25 mouse cellular contexts compared by ENCODE assay signal in the genomic region with DNA sequence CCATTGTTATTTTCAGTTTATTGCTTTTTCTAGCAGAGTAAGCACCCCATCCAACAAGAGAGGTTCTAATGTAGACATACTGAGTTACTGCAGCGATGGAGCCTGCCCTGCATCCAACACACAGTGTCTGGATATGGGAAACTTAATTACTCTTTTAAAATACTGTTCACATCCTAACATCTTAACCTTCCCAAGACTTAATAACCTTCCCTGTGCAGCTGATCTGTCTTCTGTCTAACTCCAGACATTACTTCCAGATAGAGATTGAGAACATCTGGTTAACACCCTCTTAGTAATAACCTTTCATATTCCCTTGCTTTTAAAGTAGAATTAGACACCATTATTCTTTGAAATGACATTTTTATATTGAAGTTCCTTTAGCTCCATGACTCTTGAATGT.
DNase-seq lines count a peak whose midpoint lies in the region; ATAC-seq and TF ChIP-seq lines count a peak whose summit lies in the region.
"Had no signal": no experiment of that assay in that cellular context is flagged by ENCODE, and none has a peak within 500 bp of the region (broad histone marks: within the 10 kb centered on the region; RNA-seq: fewer than 3 reads in every experiment).

No protein-coding gene starts in this region.

- WGBS in embryonic facial prominence, embryonic 11.5 days: 83% methylated on average over 1 of the region's 1 CpGs
- WGBS in embryonic facial prominence, embryonic 10.5 days: 86% methylated on average over 1 of the region's 1 CpGs
- 48% methylated on average over 1 of the region's 1 CpGs for WGBS in kidney, embryonic 16.5 days
- WGBS in forebrain, postnatal 0 days: 94% methylated on average over 1 of the region's 1 CpGs

- H3K4me2 ChIP-seq in embryonic facial prominence, embryonic 11.5 days (ENCODE audit: low read depth, low read length): no peak overlapping the region
- H3K4me2 ChIP-seq in kidney, embryonic 16.5 days (replicated peaks; ENCODE audit: low read depth, low read length): no peak overlapping the region
- no peak overlapping the region for H3K4me2 ChIP-seq in forebrain, postnatal 0 days (ENCODE audit: low read depth)
- H3K4me2 ChIP-seq: embryonic facial prominence, embryonic 13.5 days; forebrain, embryonic 12.5 days; forebrain, embryonic 15.5 days; heart, embryonic 13.5 days; hindbrain, embryonic 14.5 days had no signal

- H3K27ac ChIP-seq in embryonic facial prominence, embryonic 11.5 days (replicated peaks; ENCODE audit: low read depth, low read length): no peak overlapping the region
- no peak overlapping the region for H3K27ac ChIP-seq in embryonic facial prominence, embryonic 10.5 days (replicated peaks)
- H3K27ac ChIP-seq in kidney, embryonic 16.5 days (ENCODE audit: low read length): no peak overlapping the region
- no peak overlapping the region for H3K27ac ChIP-seq in forebrain, postnatal 0 days (ENCODE audit: low read depth, low read length)
- H3K27ac ChIP-seq: embryonic facial prominence, embryonic 13.5 days; forebrain, embryonic 12.5 days; forebrain, embryonic 15.5 days; heart, adult 2 months; heart, embryonic 10.5 days; heart, embryonic 13.5 days; hindbrain, embryonic 14.5 days; hindbrain, postnatal 0 days had no signal

- DNase-seq in embryonic facial prominence, embryonic 11.5 days (ENCODE audit: low spot score): peak; percentile 29
- DNase-seq in embryonic facial prominence, embryonic 10.5 days (ENCODE audit: low spot score): no peak
- DNase-seq in kidney, adult 11 months: no peak
- DNase-seq in MN1 (ENCODE audit: low spot score): peak; percentile 37
- no peak for DNase-seq in forebrain, postnatal 0 days
- DNase-seq: adrenal gland, postnatal 10 days; adrenal gland, postnatal 36 days; cerebellum, adult 18-20 months; cerebellum, adult 9-10 months; cerebellum, postnatal 14 days; gastrocnemius, postnatal 10 days; gastrocnemius, postnatal 36 days; heart, adult 2 months; heart, postnatal 14 days; heart, postnatal 4 days had no signal

- H3K9me3 ChIP-seq in embryonic facial prominence, embryonic 11.5 days (replicated peaks; ENCODE audit: control insufficient read depth, low read length): no peaks in the 10 kb centered on the region
- no peaks in the 10 kb centered on the region for H3K9me3 ChIP-seq in embryonic facial prominence, embryonic 10.5 days
- H3K9me3 ChIP-seq in kidney, embryonic 16.5 days (ENCODE audit: low read length): no peaks in the 10 kb centered on the region
- H3K9me3 ChIP-seq in forebrain, postnatal 0 days (ENCODE audit: low read length): no peaks in the 10 kb centered on the region
- H3K9me3 ChIP-seq: embryonic facial prominence, embryonic 13.5 days; forebrain, embryonic 12.5 days; forebrain, embryonic 15.5 days; heart, embryonic 10.5 days; heart, embryonic 13.5 days had no signal

- no peak overlapping the region for H3K9ac ChIP-seq in embryonic facial prominence, embryonic 11.5 days (replicated peaks; ENCODE audit: low read length)
- no peak overlapping the region for H3K9ac ChIP-seq in kidney, embryonic 16.5 days (replicated peaks; ENCODE audit: low read length)
- H3K9ac ChIP-seq in forebrain, postnatal 0 days: no peak overlapping the region
- H3K9ac ChIP-seq: embryonic facial prominence, embryonic 13.5 days; forebrain, embryonic 12.5 days; forebrain, embryonic 15.5 days; heart, embryonic 13.5 days; hindbrain, embryonic 14.5 days had no signal

- no peaks in the 10 kb centered on the region for H3K4me1 ChIP-seq in embryonic facial prominence, embryonic 11.5 days (ENCODE audit: control insufficient read depth, insufficient read depth, low read length)
- H3K4me1 ChIP-seq in embryonic facial prominence, embryonic 10.5 days: peaks cover 7% of the 10 kb centered on the region
- peaks cover 10% of the 10 kb centered on the region; the same call in 1 of the 2 replicates for H3K4me1 ChIP-seq in kidney, embryonic 16.5 days (ENCODE audit: insufficient read depth, low read length)
- H3K4me1 ChIP-seq in forebrain, postnatal 0 days (ENCODE audit: insufficient read depth): no peaks in the 10 kb centered on the region
- H3K4me1 ChIP-seq: forebrain, embryonic 15.5 days; heart, embryonic 10.5 days; heart, embryonic 13.5 days had no signal

- H3K27me3 ChIP-seq in embryonic facial prominence, embryonic 11.5 days (ENCODE audit: control insufficient read depth, insufficient read depth, low read length): no peaks in the 10 kb centered on the region
- no peaks in the 10 kb centered on the region for H3K27me3 ChIP-seq in embryonic facial prominence, embryonic 10.5 days (replicated peaks; ENCODE audit: low read depth, poor library complexity, severe bottlenecking)
- no peaks in the 10 kb centered on the region for H3K27me3 ChIP-seq in kidney, embryonic 16.5 days (ENCODE audit: insufficient read depth, low read length)
- no peaks in the 10 kb centered on the region for H3K27me3 ChIP-seq in forebrain, postnatal 0 days (ENCODE audit: insufficient read depth, low read length)
- H3K27me3 ChIP-seq: embryonic facial prominence, embryonic 13.5 days; forebrain, embryonic 12.5 days; forebrain, embryonic 15.5 days; heart, embryonic 13.5 days; Patski had no signal

- TF ChIP-seq CTCF in forebrain, postnatal 0 days (IDR thresholded peaks at IDR 0.05; ENCODE audit: low read depth): no peak

- H3K4me3 ChIP-seq in embryonic facial prominence, embryonic 11.5 days (ENCODE audit: low read depth, low read length): no peak overlapping the region
- no peak overlapping the region for H3K4me3 ChIP-seq in embryonic facial prominence, embryonic 10.5 days
- no peak overlapping the region for H3K4me3 ChIP-seq in kidney, embryonic 16.5 days (ENCODE audit: low read length)
- no peak overlapping the region for H3K4me3 ChIP-seq in forebrain, postnatal 0 days (ENCODE audit: low read depth, low read length)
- H3K4me3 ChIP-seq: embryonic facial prominence, embryonic 13.5 days; erythroblast, embryonic 14.5 days; forebrain, embryonic 12.5 days; forebrain, embryonic 15.5 days; heart, adult 2 months; heart, embryonic 10.5 days; heart, embryonic 13.5 days had no signal

- ATAC-seq in embryonic facial prominence, embryonic 11.5 days (replicated peaks; ENCODE audit: insufficient number of reproducible peaks, low FRiP score, low TSS enrichment, low read depth): no peak
- peak; percentile 74; the same call in 1 of the 2 replicates for ATAC-seq in kidney, embryonic 16.5 days (ENCODE audit: low FRiP score, low TSS enrichment)
- ATAC-seq in forebrain, postnatal 0 days: no peak
- ATAC-seq: forebrain, embryonic 15.5 days; hindbrain, postnatal 0 days; Patski had no signal

- H3K36me3 ChIP-seq in embryonic facial prominence, embryonic 11.5 days (replicated peaks; ENCODE audit: control insufficient read depth, insufficient read depth, low read depth, low read length): no peaks in the 10 kb centered on the region
- no peaks in the 10 kb centered on the region for H3K36me3 ChIP-seq in embryonic facial prominence, embryonic 10.5 days (replicated peaks)
- H3K36me3 ChIP-seq in kidney, embryonic 16.5 days (ENCODE audit: insufficient read depth, low read length): no peaks in the 10 kb centered on the region
- no peaks in the 10 kb centered on the region for H3K36me3 ChIP-seq in forebrain, postnatal 0 days (ENCODE audit: insufficient read depth)
- H3K36me3 ChIP-seq: embryonic facial prominence, embryonic 13.5 days; forebrain, embryonic 12.5 days; forebrain, embryonic 15.5 days; heart, embryonic 10.5 days; heart, embryonic 13.5 days had no signal

Comparison
In these comparisons a context has a peak if more than half of its experiments do, and no peak if none do; other contexts are left out.
1. DNase-seq: peak in embryonic facial prominence, embryonic 11.5 days (single experiment) and MN1 (single experiment); none in embryonic facial prominence, embryonic 10.5 days (single experiment), kidney, adult 11 months (single experiment) and forebrain, postnatal 0 days (single experiment).